ENCODE assay signal across 10 mouse cellular contexts in the genomic region with DNA sequence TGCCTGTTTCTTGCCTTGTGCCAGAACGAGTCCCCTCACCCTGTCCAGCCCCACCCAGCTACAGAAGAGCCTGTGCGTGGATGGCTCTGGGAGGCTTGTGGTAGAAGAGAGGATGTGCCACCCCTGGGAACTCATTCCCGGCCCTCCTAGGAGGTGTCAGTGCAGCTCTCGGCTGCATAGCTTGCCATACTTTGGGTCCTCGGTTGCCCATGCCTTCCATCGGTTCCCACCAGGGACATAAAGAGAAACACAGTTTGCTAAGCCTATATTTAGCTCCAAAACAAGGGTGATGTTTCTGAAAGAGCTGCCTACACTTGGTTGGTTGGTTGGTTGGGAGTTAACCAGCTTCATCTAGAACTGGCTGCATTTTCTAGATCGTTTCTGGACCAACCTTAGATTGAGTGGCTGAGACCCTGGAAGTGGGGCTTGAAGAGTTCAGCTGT. TPM values are rescaled to one million over a fixed set of nuclear protein-coding genes. Genes with fewer than 3 reads are reported as not detected.
DNase-seq lines count a peak whose midpoint lies in the region; ATAC-seq and TF ChIP-seq lines count a peak whose summit lies in the region.
"Had no signal": no experiment of that assay in that cellular context is flagged by ENCODE, and none has a peak within 500 bp of the region (broad histone marks: within the 10 kb centered on the region; RNA-seq: fewer than 3 reads in every experiment).

No protein-coding gene starts in this region.

- H3K4me2 ChIP-seq in kidney, embryonic 14.5 days (replicated peaks; ENCODE audit: low read depth, low read length): peak overlapping the region; percentile 38
- H3K4me2 ChIP-seq in CH12.LX (ENCODE audit: insufficient read depth, low read depth, poor library complexity, severe bottlenecking): peak overlapping the region; percentile 68
- peak overlapping the region; percentile 93 for H3K4me2 ChIP-seq in forebrain, embryonic 16.5 days (ENCODE audit: low read length)
- H3K4me2 ChIP-seq in midbrain, embryonic 13.5 days (replicated peaks): peak overlapping the region; percentile 91
- H3K4me2 ChIP-seq in liver, embryonic 11.5 days: no peak overlapping the region
- H3K4me2 ChIP-seq: liver, embryonic 12.5 days had no signal

- H3K4me1 ChIP-seq in kidney, embryonic 14.5 days (ENCODE audit: control insufficient read depth, insufficient read depth, low read length): peaks cover 20% of the 10 kb centered on the region; the same call in 1 of the 2 replicates
- peaks cover 12 to 25% of the 10 kb centered on the region in 2 experiments for H3K4me1 ChIP-seq in CH12.LX (ENCODE audit: control insufficient read depth in 1 of 2, insufficient read depth in 2 of 2)
- peaks cover 32% of the 10 kb centered on the region for H3K4me1 ChIP-seq in forebrain, embryonic 16.5 days (replicated peaks; ENCODE audit: control insufficient read depth, insufficient read depth, low read length)
- H3K4me1 ChIP-seq in midbrain, embryonic 13.5 days (replicated peaks): peaks cover 34% of the 10 kb centered on the region
- no peaks in the 10 kb centered on the region; the same call in 1 of the 2 replicates for H3K4me1 ChIP-seq in liver, embryonic 11.5 days (replicated peaks; ENCODE audit: control insufficient read depth, insufficient read depth, low read length)
- H3K4me1 ChIP-seq: liver, embryonic 12.5 days had no signal

- no peak for TF ChIP-seq CTCF in CH12.LX (conservative IDR thresholded peaks at IDR 0.05 in 1 of 2, IDR thresholded peaks at IDR 0.05 in 1 of 2; ENCODE audit: low read depth in 2 of 2, low read length in 2 of 2)

- H3K9ac ChIP-seq in kidney, embryonic 14.5 days (ENCODE audit: low read depth, low read length): no peak overlapping the region
- H3K9ac ChIP-seq in CH12.LX (ENCODE audit: insufficient read depth, low read depth): no peak overlapping the region
- peak overlapping the region; percentile 1; the same call in 1 of the 2 replicates for H3K9ac ChIP-seq in forebrain, embryonic 16.5 days (replicated peaks; ENCODE audit: low read depth, low read length)
- H3K9ac ChIP-seq in midbrain, embryonic 13.5 days (replicated peaks): peak overlapping the region; percentile 30; the same call in 1 of the 2 replicates
- no peak overlapping the region for H3K9ac ChIP-seq in liver, embryonic 11.5 days (ENCODE audit: low read depth, low read length)
- H3K9ac ChIP-seq: liver, embryonic 12.5 days had no signal

- no peak for TF ChIP-seq RAD21 in CH12.LX (IDR thresholded peaks at IDR 0.05; ENCODE audit: low read depth, low read length)

- no peaks in the 10 kb centered on the region for H3K79me2 ChIP-seq in CH12.LX (replicated peaks; ENCODE audit: control insufficient read depth, extremely low read depth, insufficient read depth, poor library complexity, severe bottlenecking)

- H3K9me3 ChIP-seq in kidney, embryonic 14.5 days (ENCODE audit: control insufficient read depth, low read length): no peaks in the 10 kb centered on the region
- peaks cover 26% of the 10 kb centered on the region for H3K9me3 ChIP-seq in CH12.LX (replicated peaks; ENCODE audit: low read length)
- H3K9me3 ChIP-seq in forebrain, embryonic 16.5 days (ENCODE audit: control insufficient read depth, low read length): no peaks in the 10 kb centered on the region
- H3K9me3 ChIP-seq in midbrain, embryonic 13.5 days: no peaks in the 10 kb centered on the region
- H3K9me3 ChIP-seq in liver, embryonic 11.5 days (ENCODE audit: control insufficient read depth, low read length): no peaks in the 10 kb centered on the region
- H3K9me3 ChIP-seq: liver, embryonic 12.5 days had no signal

- H3K36me3 ChIP-seq in kidney, embryonic 14.5 days (ENCODE audit: control insufficient read depth, insufficient read depth, low read length): no peaks in the 10 kb centered on the region
- H3K36me3 ChIP-seq in CH12.LX (replicated peaks in 1 of 2; ENCODE audit: control insufficient read depth in 1 of 2, insufficient read depth in 1 of 2, low read length in 1 of 2): no peaks in the 10 kb centered on the region
- no peaks in the 10 kb centered on the region for H3K36me3 ChIP-seq in forebrain, embryonic 16.5 days (ENCODE audit: control insufficient read depth, insufficient read depth)
- no peaks in the 10 kb centered on the region for H3K36me3 ChIP-seq in midbrain, embryonic 13.5 days
- H3K36me3 ChIP-seq in liver, embryonic 11.5 days (ENCODE audit: control insufficient read depth, insufficient read depth, low read length): no peaks in the 10 kb centered on the region
- H3K36me3 ChIP-seq: liver, embryonic 12.5 days had no signal

- TF ChIP-seq EP300 in CH12.LX (IDR thresholded peaks at IDR 0.05; ENCODE audit: low read length): no peak

- 8% methylated on average over 7 of the region's 7 CpGs for WGBS in kidney, embryonic 14.5 days
- 9% methylated on average over 7 of the region's 7 CpGs for WGBS in forebrain, embryonic 16.5 days
- 10% methylated on average over 7 of the region's 7 CpGs for WGBS in midbrain, embryonic 13.5 days
- WGBS in liver, embryonic 11.5 days: 10% methylated on average over 7 of the region's 7 CpGs

- no peak for ATAC-seq in kidney, embryonic 14.5 days (ENCODE audit: low FRiP score, low TSS enrichment)
- ATAC-seq in forebrain, embryonic 16.5 days: no peak
- ATAC-seq in midbrain, embryonic 13.5 days: no peak
- no peak for ATAC-seq in liver, embryonic 11.5 days (replicated peaks; ENCODE audit: low FRiP score)
- ATAC-seq in cerebellum, adult (ENCODE audit: insufficient number of reproducible peaks, low FRiP score, low TSS enrichment): no peak
- ATAC-seq: liver, embryonic 12.5 days had no signal

- no peak overlapping the region for H3K27ac ChIP-seq in kidney, embryonic 14.5 days (ENCODE audit: low read depth, low read length)
- H3K27ac ChIP-seq in CH12.LX (ENCODE audit: insufficient read depth, low read depth): no peak overlapping the region
- H3K27ac ChIP-seq in forebrain, embryonic 16.5 days (ENCODE audit: low read length): peak overlapping the region; percentile 38; the same call in 1 of the 2 replicates
- no peak overlapping the region for H3K27ac ChIP-seq in midbrain, embryonic 13.5 days
- H3K27ac ChIP-seq in liver, embryonic 11.5 days (ENCODE audit: low read depth, low read length): no peak overlapping the region
- H3K27ac ChIP-seq: liver, embryonic 12.5 days; macrophage had no signal

- TF ChIP-seq POLR2A in CH12.LX (IDR thresholded peaks at IDR 0.05; ENCODE audit: low read depth, low read length): no peak

- no peak for DNase-seq in kidney, adult 18-20 months
- no peak for DNase-seq in CH12.LX (ENCODE audit: extremely low read depth)
- DNase-seq in liver, embryonic 11.5 days (ENCODE audit: low spot score): no peak
- DNase-seq in T-cell, adult 2 months (ENCODE audit: low spot score): no peak

- dilution Hi-C loops in CH12.LX (cut with MboI; ENCODE audit: extremely low pct_ligation_motif_present, extremely low pct_unique_long_range_greater_than_20kb, low sequenced_read_pairs): no loop called here

- H3K27me3 ChIP-seq in kidney, embryonic 14.5 days (ENCODE audit: control insufficient read depth, insufficient read depth, low read length): peaks cover 48% of the 10 kb centered on the region
- peaks cover 61% of the 10 kb centered on the region for H3K27me3 ChIP-seq in CH12.LX (replicated peaks)
- H3K27me3 ChIP-seq in forebrain, embryonic 16.5 days (replicated peaks; ENCODE audit: control insufficient read depth, insufficient read depth, low read length): no peaks in the 10 kb centered on the region; the same call in 1 of the 2 replicates
- peaks cover 76% of the 10 kb centered on the region for H3K27me3 ChIP-seq in midbrain, embryonic 13.5 days
- H3K27me3 ChIP-seq in liver, embryonic 11.5 days (replicated peaks; ENCODE audit: control insufficient read depth, insufficient read depth, low read length): peaks cover 67% of the 10 kb centered on the region

- in situ Hi-C loops in CH12.LX (cut with MboI; ENCODE audit: low pct_ligation_motif_present, low pct_unique_long_range_greater_than_20kb, low sequenced_read_pairs): no loop called here

- H3K4me3 ChIP-seq in kidney, embryonic 14.5 days (ENCODE audit: low read length): peak overlapping the region; percentile 7; the same call in 1 of the 2 replicates
- no peak overlapping the region for H3K4me3 ChIP-seq in CH12.LX (replicated peaks in 1 of 3; ENCODE audit: low read depth in 2 of 3, low read length in 2 of 3, poor library complexity in 1 of 3)
- peak overlapping the region; percentile 65 for H3K4me3 ChIP-seq in forebrain, embryonic 16.5 days (replicated peaks; ENCODE audit: low read length)
- H3K4me3 ChIP-seq in midbrain, embryonic 13.5 days (replicated peaks): peak overlapping the region; percentile 59
- H3K4me3 ChIP-seq in liver, embryonic 11.5 days (ENCODE audit: low read depth, low read length): no peak overlapping the region
- H3K4me3 ChIP-seq: liver, embryonic 12.5 days had no signal

TF ChIP-seq in CH12.LX, 34 proteins besides CTCF, POLR2A, EP300 and RAD21 (continues in another document):
- TF ChIP-seq MAZ (IDR thresholded peaks at IDR 0.05; ENCODE audit: low read depth, low read length) (no peak), CHD1 (IDR thresholded peaks at IDR 0.05; ENCODE audit: low read depth, low read length) (no peak), SIN3A (IDR thresholded peaks at IDR 0.05; ENCODE audit: low read length) (no peak), HCFC1 (IDR thresholded peaks at IDR 0.05; ENCODE audit: low read depth, low read length) (no peak), MXI1 (IDR thresholded peaks at IDR 0.05; ENCODE audit: low read depth, low read length) (no peak), ZMIZ1 (IDR thresholded peaks at IDR 0.05; ENCODE audit: low read depth, low read length) (no peak), POLR2AphosphoS2 (IDR thresholded peaks at IDR 0.05; ENCODE audit: low read depth, low read length) (no peak), USF1 (IDR thresholded peaks at IDR 0.05; ENCODE audit: low read depth, low read length) (no peak)

RNA-seq across cellular contexts. Expression of a gene that starts 2.6 kb away (rescaled TPM):
- polyA plus RNA-seq in kidney, embryonic 14.5 days (2014; fragmentation: Nextera tagmentation; extraction: Ambion mirVana): 0.24 and 0.46 TPM in 2 replicates
- total RNA-seq in CH12.LX (2012; rRNA removed): not detected in 2 replicates
- not detected in 2 replicates for total RNA-seq in CH12.LX (2014; rRNA removed)
- not detected in 2 replicates for polyA plus RNA-seq in CH12.LX (2012; ENCODE audit: insufficient read length, low read depth)
- 8.4 and 9.1 TPM in 2 replicates for polyA plus RNA-seq in forebrain, embryonic 16.5 days (2015; fragmentation: Nextera tagmentation; extraction: Ambion mirVana)
- 2.5 and 2.7 TPM in 2 replicates for polyA plus RNA-seq in midbrain, embryonic 13.5 days (2015; fragmentation: Nextera tagmentation; extraction: Ambion mirVana)
- 0.05 and 0.15 TPM in 2 replicates for polyA plus RNA-seq in liver, embryonic 11.5 days (2014; fragmentation: Nextera tagmentation; extraction: Ambion mirVana)
- polyA plus RNA-seq: macrophage had no signal

RNA-seq across cellular contexts. Expression of a gene that starts 58.6 kb away (rescaled TPM):
- 21.0 and 36.6 TPM in 2 replicates for polyA plus RNA-seq in kidney, embryonic 14.5 days (2014; fragmentation: Nextera tagmentation; extraction: Ambion mirVana)
- total RNA-seq in CH12.LX (2012; rRNA removed): 21.3 and 24.9 TPM in 2 replicates
- 34.5 and 48.8 TPM in 2 replicates for total RNA-seq in CH12.LX (2014; rRNA removed)
- 39.8 and 58.3 TPM in 2 replicates for polyA plus RNA-seq in CH12.LX (2012; ENCODE audit: insufficient read length, low read depth)
- polyA plus RNA-seq in forebrain, embryonic 16.5 days (2015; fragmentation: Nextera tagmentation; extraction: Ambion mirVana): 96.0 and 98.9 TPM in 2 replicates
- 54.5 and 57.5 TPM in 2 replicates for polyA plus RNA-seq in midbrain, embryonic 13.5 days (2015; fragmentation: Nextera tagmentation; extraction: Ambion mirVana)
- polyA plus RNA-seq in liver, embryonic 11.5 days (2014; fragmentation: Nextera tagmentation; extraction: Ambion mirVana): 29.3 and 29.7 TPM in 2 replicates

Comparison
In these comparisons a context has a peak if more than half of its experiments do, and no peak if none do; other contexts are left out.
1. H3K4me3 ChIP-seq: peak in kidney, embryonic 14.5 days (single experiment), forebrain, embryonic 16.5 days (single experiment) and midbrain, embryonic 13.5 days (single experiment); none in CH12.LX (0 of 3) and liver, embryonic 11.5 days (single experiment).
2. H3K9ac ChIP-seq: peak in forebrain, embryonic 16.5 days (single experiment) and midbrain, embryonic 13.5 days (single experiment); none in kidney, embryonic 14.5 days (single experiment), CH12.LX (single experiment) and liver, embryonic 11.5 days (single experiment).